Mouse (Mus musculus) right cerebral cortex, postnatal 25 days (tissue): Measurements from ENCODE around the gene Gm11146.

Source experiments
- DNase-seq: peaks from one replicate; pipeline ENCODE4 v3.0.0; 2022

Gene Gm11146

GRCm38 (mm10) chr16:77601994-77602393 is at the start of gene Gm11146:
Gene Gm11146, minus strand, starts transcription at chr16:77602094.
- DNase-seq = no peak

- no peak for DNase-seq
Measured at GRCm38 (mm10) chr16:77650596-77650995, 48.7 kb upstream of the Gm11146 start.

GRCm38 (mm10) chr16:77649006-77649405 is 47.1 kb upstream of the Gm11146 start:
- DNase-seq = no peak

GRCm38 (mm10) chr16:77648181-77648580 is 46.3 kb upstream of the Gm11146 start:
- DNase-seq = no peak

GRCm38 (mm10) chr16:77646146-77646545 is 44.3 kb upstream of the Gm11146 start:
- DNase-seq = no peak

- no peak for DNase-seq
Measured at GRCm38 (mm10) chr16:77644976-77645375, 43.1 kb upstream of the Gm11146 start.

- DNase-seq = peak; percentile 85
Measured at GRCm38 (mm10) chr16:77643871-77644720, 42.2 kb upstream of the Gm11146 start.

GRCm38 (mm10) chr16:77643036-77643870 is 41.4 kb upstream of the Gm11146 start:
- peak; percentile 82 for DNase-seq

- DNase-seq = no peak
Measured at GRCm38 (mm10) chr16:77636497-77636896, 34.6 kb upstream of the Gm11146 start.

- DNase-seq = no peak
Measured at GRCm38 (mm10) chr16:77632315-77632881, 30.5 kb upstream of the Gm11146 start.

GRCm38 (mm10) chr16:77622681-77623080 is 20.8 kb upstream of the Gm11146 start:
- DNase-seq = no peak

- no peak for DNase-seq
Measured at GRCm38 (mm10) chr16:77602581-77602980, 687 bp upstream of the Gm11146 start.

- DNase-seq = no peak
Measured at GRCm38 (mm10) chr16:77598787-77599186, 3.1 kb downstream of the Gm11146 start.

GRCm38 (mm10) chr16:77596556-77596955 is 5.3 kb downstream of the Gm11146 start:
- peak; percentile 31 for DNase-seq

- DNase-seq = no peak
Measured at GRCm38 (mm10) chr16:77595661-77596060, 6.2 kb downstream of the Gm11146 start.

- peak; percentile 82 for DNase-seq
Measured at GRCm38 (mm10) chr16:77594553-77594952, 7.3 kb downstream of the Gm11146 start.

- peak; percentile 67 for DNase-seq
Measured at GRCm38 (mm10) chr16:77593828-77594421, 8.0 kb downstream of the Gm11146 start.

GRCm38 (mm10) chr16:77592986-77593385 is 8.9 kb downstream of the Gm11146 start:
- peak; percentile 17 for DNase-seq

GRCm38 (mm10) chr16:77573036-77573435 is 28.9 kb downstream of the Gm11146 start:
- DNase-seq = no peak

- DNase-seq = no peak
Measured at GRCm38 (mm10) chr16:77569457-77569856, 32.4 kb downstream of the Gm11146 start.

- no peak for DNase-seq
Measured at GRCm38 (mm10) chr16:77568384-77568783, 33.5 kb downstream of the Gm11146 start.

- no peak for DNase-seq
Measured at GRCm38 (mm10) chr16:77562852-77563251, 39.0 kb downstream of the Gm11146 start.
